Mouse (Mus musculus) cerebellum, adult 2 months (tissue): Measurements from ENCODE around the gene Olfr1475. TPM values are rescaled to one million over a fixed set of nuclear protein-coding genes. Genes with fewer than 3 reads are reported as not detected.
"Not testable (repeated sequence)": the region's sequence is repeated elsewhere in the genome, so short reads cannot be mapped to it uniquely, and the experiment has no call there.

Source experiments
- DNase-seq, 2 experiments: peaks; one replicate each; pipeline ENCODE4 v3.0.0; 2021
- H3K27ac ChIP-seq: fragments of 200-500 bp; 2 replicates; pipeline ENCODE4 v1.5.1; 2012; ENCODE audit warnings: low read length, control low read depth, inconsistent platforms; ENCODE audit not compliant: insufficient read depth
- H3K27me3 ChIP-seq: fragments of 200-500 bp; 2 replicates; pipeline ENCODE4 v1.6.1; 2012; ENCODE audit warnings: inconsistent platforms, mild to moderate bottlenecking, low read length, moderate library complexity; ENCODE audit not compliant: control insufficient read depth, insufficient read depth
- H3K4me1 ChIP-seq: fragments of 200-500 bp; 2 replicates; pipeline ENCODE4 v1.6.1; 2011; ENCODE audit warnings: low read length; ENCODE audit not compliant: control insufficient read depth, insufficient read depth
- H3K4me3 ChIP-seq: fragments of 200-500 bp; replicated peaks from 2 replicates; pipeline ENCODE3; 2011; ENCODE audit warnings: mild to moderate bottlenecking, low read depth, low read length, control low read depth; ENCODE audit not compliant: insufficient read depth
- CTCF ChIP-seq: fragments of 200-500 bp; IDR thresholded peaks from 2 replicates; pipeline ENCODE4 v1.5.1; 2011; ENCODE audit warnings: low read depth, mild to moderate bottlenecking, control low read depth, low read length, moderate library complexity, borderline replicate concordance; ENCODE audit not compliant: insufficient read depth
- POLR2A ChIP-seq: fragments of 200-500 bp; IDR thresholded peaks from 2 replicates; pipeline ENCODE4 v1.6.1; 2011; ENCODE audit warnings: low read length, control low read depth, borderline replicate concordance; ENCODE audit not compliant: insufficient read depth
- WGBS: fragments of 180-500 bp; shearing (Covaris S2); methylation state at CpG from one replicate; pipeline ENCODE4 v1.1.7; 2018; 5-methylcytosine and 5-hydroxymethylcytosine counted together
- polyA plus RNA-seq: library from polyadenylated mRNA; depleted of rRNA; stranded (reverse); fragments of >200 nt; gene quantifications from 2 replicates; pipeline ENCODE4 v1.2.3, GENCODE M21; 2012; rRNA removed

Olfr1475 gene
- polyA plus RNA-seq, result not detected in 2 replicates

- TF ChIP-seq CTCF, result no peak
- TF ChIP-seq POLR2A, result no peak
- no peaks in the 10 kb centered on the region for H3K4me1 ChIP-seq
- H3K27me3 ChIP-seq, result no peaks in the 10 kb centered on the region
- no peak within 1 kb of the TSS for H3K4me3 ChIP-seq
- no peak for DNase-seq
- H3K27ac ChIP-seq, result no peak within 1 kb of the TSS
Measured at GRCm38 (mm10) chr19:13480096-13480495, at the start of gene Olfr1475. Gene Olfr1475, minus strand, starts transcription at chr19:13480196.

GRCm38 (mm10) chr19:13527613-13528012 is 47.6 kb upstream of the Olfr1475 start, which contains the start of gene Olfr1480:
Gene Olfr1480, plus strand, starts transcription at chr19:13527913.
- DNase-seq, result no peak
- WGBS, result 70% methylated on average over 2 of the region's 2 CpGs
- H3K27me3 ChIP-seq, result no peaks in the 10 kb centered on the region
- H3K4me3 ChIP-seq, result no peak within 1 kb of the TSS
- H3K4me1 ChIP-seq, result no peaks in the 10 kb centered on the region
- H3K27ac ChIP-seq, result no peak within 1 kb of the TSS
- TF ChIP-seq CTCF (no peak), POLR2A (no peak)

GRCm38 (mm10) chr19:13500246-13500645 is 20.2 kb upstream of the Olfr1475 start, which contains the start of gene Olfr1477:
Gene Olfr1477, plus strand, starts transcription at chr19:13500546.
- no peaks in the 10 kb centered on the region for H3K4me1 ChIP-seq
- TF ChIP-seq POLR2A (no peak), CTCF (no peak)
- no peak within 1 kb of the TSS for H3K27ac ChIP-seq
- no peak within 1 kb of the TSS for H3K4me3 ChIP-seq
- WGBS, result 66% methylated on average over 3 of the region's 3 CpGs
- H3K27me3 ChIP-seq, result no peaks in the 10 kb centered on the region
- DNase-seq, result no peak

- H3K27me3 ChIP-seq, H3K27ac ChIP-seq, H3K4me1 ChIP-seq, DNase-seq, H3K4me3 ChIP-seq: not testable (repeated sequence)
- 76% methylated on average over 4 of the region's 4 CpGs for WGBS
Measured at GRCm38 (mm10) chr19:13469265-13469664, 10.7 kb downstream of the Olfr1475 start, which contains the start of gene Olfr1474. Gene Olfr1474, plus strand, starts transcription at chr19:13469565.

GRCm38 (mm10) chr19:13455986-13456385 is 24.0 kb downstream of the Olfr1475 start, which contains the start of gene Olfr1472:
Gene Olfr1472, minus strand, starts transcription at chr19:13456086.
- H3K4me3 ChIP-seq, result no peak within 1 kb of the TSS
- no peak for DNase-seq
- 58% methylated on average over 1 of the region's 1 CpGs for WGBS
- no peak for TF ChIP-seq POLR2A
- no peak for TF ChIP-seq CTCF
- no peaks in the 10 kb centered on the region for H3K4me1 ChIP-seq
- H3K27me3 ChIP-seq, result no peaks in the 10 kb centered on the region
- H3K27ac ChIP-seq, result no peak within 1 kb of the TSS

- not testable (repeated sequence) for H3K4me3 ChIP-seq, H3K27ac ChIP-seq, H3K4me1 ChIP-seq, DNase-seq, H3K27me3 ChIP-seq
- WGBS, result 54% methylated on average over 2 of the region's 2 CpGs
Measured at GRCm38 (mm10) chr19:13443109-13443508, 36.9 kb downstream of the Olfr1475 start, which contains the start of gene Olfr1471. Gene Olfr1471, plus strand, starts transcription at chr19:13443409.

Other genes with a start within 250 kb of the Olfr1475 start
- gene Olfr1463, start 248.9 kb downstream of the Olfr1475 start, polyA plus RNA-seq, result not detected in 2 replicates
- gene Olfr1465, start 164.7 kb downstream of the Olfr1475 start, polyA plus RNA-seq, result not detected in 2 replicates
- not detected in 2 replicates for gene Olfr1466, start 141.3 kb downstream of the Olfr1475 start, polyA plus RNA-seq
- gene Olfr1467, start 118.0 kb downstream of the Olfr1475 start, polyA plus RNA-seq, result not detected in 2 replicates
- not detected in 2 replicates for gene Olfr1469, start 72.3 kb downstream of the Olfr1475 start, polyA plus RNA-seq
- gene Olfr1471, start 36.8 kb downstream of the Olfr1475 start, polyA plus RNA-seq, result not detected in 2 replicates
- gene Olfr1472, start 24.1 kb downstream of the Olfr1475 start, polyA plus RNA-seq, result not detected in 2 replicates
- gene Olfr1474, start 10.6 kb downstream of the Olfr1475 start, polyA plus RNA-seq, result not detected in 2 replicates
- not detected in 2 replicates for gene Olfr1477, start 20.4 kb upstream of the Olfr1475 start, polyA plus RNA-seq
- not detected in 2 replicates for gene Olfr1480, start 47.7 kb upstream of the Olfr1475 start, polyA plus RNA-seq
- not detected in 2 replicates for gene Olfr1484, start 103.3 kb upstream of the Olfr1475 start, polyA plus RNA-seq
- not detected in 2 replicates for gene Olfr1487, start 137.2 kb upstream of the Olfr1475 start, polyA plus RNA-seq
- not detected in 2 replicates for gene Olfr1489, start 151.4 kb upstream of the Olfr1475 start, polyA plus RNA-seq
- gene Olfr1490, start 170.9 kb upstream of the Olfr1475 start, polyA plus RNA-seq, result not detected in 2 replicates
- gene Olfr1491, start 217.1 kb upstream of the Olfr1475 start, polyA plus RNA-seq, result not detected in 2 replicates
- gene Olfr1493-ps1, start 243.1 kb upstream of the Olfr1475 start, polyA plus RNA-seq, result not detected in 2 replicates